Mouse (Mus musculus) stomach, embryonic 16.5 days (tissue): Measurements from ENCODE around the gene Kcnh4. TPM values are rescaled to one million over a fixed set of nuclear protein-coding genes. Genes with fewer than 3 reads are reported as not detected.
A peak's percentile ranks its signal among the peaks of the same experiment; 100 is the strongest.

Experiments used
- ATAC-seq: fragments of 200-750 bp; cut with Nextera tagmentation; 2 replicates; pipeline ENCODE4 v1.8.0; 2017; ENCODE audit warnings: moderate number of reproducible peaks, moderate TSS enrichment; ENCODE audit not compliant: insufficient read depth, low FRiP score
- H3K27ac ChIP-seq: fragments of 300-500 bp; sonication (generic); 2 replicates; pipeline ENCODE4 v1.5.1; 2014; ENCODE audit warnings: low read length
- H3K27me3 ChIP-seq: fragments of 300-500 bp; sonication (generic); 2 replicates; pipeline ENCODE4 v1.6.1; 2014; ENCODE audit warnings: low read length, control low read depth, mixed read lengths; ENCODE audit not compliant: control insufficient read depth, insufficient read depth
- H3K36me3 ChIP-seq: fragments of 300-500 bp; sonication (generic); 2 replicates; pipeline ENCODE4 v1.6.1; 2014; ENCODE audit warnings: low read length; ENCODE audit not compliant: control insufficient read depth, insufficient read depth
- H3K4me1 ChIP-seq: fragments of 300-500 bp; sonication (generic); 2 replicates; pipeline ENCODE4 v1.6.1; 2014; ENCODE audit warnings: low read length, control low read depth, mixed read lengths; ENCODE audit not compliant: control insufficient read depth, insufficient read depth
- H3K4me2 ChIP-seq: fragments of 300-500 bp; sonication (generic); 2 replicates; pipeline ENCODE4 v1.6.1; 2014; ENCODE audit warnings: low read depth, low read length, mixed read lengths
- H3K4me3 ChIP-seq: fragments of 300-500 bp; sonication (generic); replicated peaks from 2 replicates; pipeline ENCODE4 v1.5.1; 2014; ENCODE audit warnings: mild to moderate bottlenecking, low read length
- H3K9ac ChIP-seq: fragments of 300-500 bp; sonication (generic); 2 replicates; pipeline ENCODE4 v1.6.1; 2014; ENCODE audit warnings: low read length
- H3K9me3 ChIP-seq: fragments of 300-500 bp; sonication (generic); replicated peaks from 2 replicates; pipeline ENCODE4 v1.6.1; 2016; ENCODE audit warnings: low read length, control low read depth; ENCODE audit not compliant: control insufficient read depth
- WGBS: fragments of 180-500 bp; shearing (Covaris S2); extraction: QIAGEN DNeasy Blood & Tissue Kit; methylation state at CpG from one replicate; pipeline ENCODE4 v1.1.7; 2014; 5-methylcytosine and 5-hydroxymethylcytosine counted together
- polyA plus RNA-seq: library from polyadenylated mRNA; unstranded; fragments of >200 nt; fragmentation: Nextera tagmentation; extraction: Ambion mirVana; gene quantifications from 2 replicates; pipeline ENCODE4 v1.2.1, GENCODE M21; 2015

The Kcnh4 gene
- polyA plus RNA-seq, 1 experiment from 2014 or later: 0.22 TPM

DNA sequence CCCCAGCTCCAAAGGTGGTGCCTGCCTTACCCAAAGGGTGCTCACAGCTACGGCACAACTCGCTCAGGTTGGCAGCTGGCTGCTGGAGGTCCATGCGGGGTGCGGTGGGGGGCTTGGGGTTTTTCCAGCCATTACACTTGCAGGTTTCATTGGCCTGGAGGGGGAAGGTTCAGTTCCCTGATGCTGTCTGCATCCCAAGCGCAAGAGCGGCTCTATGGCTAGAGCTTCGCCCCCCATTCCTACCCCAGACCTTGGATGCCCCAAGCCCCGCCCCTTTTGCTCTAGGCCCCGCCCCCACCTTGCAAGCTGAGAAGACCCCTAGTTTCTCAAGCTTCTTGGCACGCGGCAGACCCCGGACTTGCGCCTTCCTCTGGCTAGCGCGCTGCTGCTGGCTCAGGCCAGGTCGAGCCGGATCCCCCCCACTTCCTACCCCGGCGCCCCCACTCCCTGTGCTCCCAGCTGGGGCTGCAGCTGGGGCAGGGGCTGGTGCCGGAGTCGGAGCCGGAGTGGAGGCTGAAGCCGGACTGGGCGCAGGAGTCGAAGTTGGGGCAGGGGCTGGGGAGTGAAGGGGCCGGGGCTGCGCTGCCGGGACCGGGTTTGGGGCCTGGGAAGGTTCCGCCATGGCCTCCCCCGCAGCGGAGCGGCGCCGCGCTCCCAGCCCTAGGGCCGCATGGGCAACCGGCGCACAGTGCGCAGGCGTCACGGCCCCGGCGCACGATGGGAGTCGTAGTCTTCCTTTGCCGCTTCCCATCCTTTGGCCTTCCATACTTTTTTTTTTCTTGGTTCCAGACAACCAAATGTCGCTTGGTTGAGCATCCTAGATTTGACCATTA lies 47.7 kb downstream of the Kcnh4 start, which contains the start of gene Kat2a:
Kat2a (minus strand) TSS at position 683 of the 833 bp plus-strand sequence.
- Histone ChIP-seq H3K9me3 (no peaks in the 10 kb centered on the region), H3K4me1 (peaks cover 30% of the 10 kb centered on the region), H3K27ac (peak within 1 kb of the TSS; percentile 75), H3K4me2 (peak within 1 kb of the TSS; percentile 83), H3K4me3 (peak within 1 kb of the TSS; percentile 100), H3K27me3 (no peaks in the 10 kb centered on the region), H3K36me3 (peaks cover 22% of the 10 kb centered on the region), H3K9ac (peak within 1 kb of the TSS; percentile 99)
- 2% methylated on average over 46 of the region's 48 CpGs for WGBS
- ATAC-seq: peak; percentile 84

DNA sequence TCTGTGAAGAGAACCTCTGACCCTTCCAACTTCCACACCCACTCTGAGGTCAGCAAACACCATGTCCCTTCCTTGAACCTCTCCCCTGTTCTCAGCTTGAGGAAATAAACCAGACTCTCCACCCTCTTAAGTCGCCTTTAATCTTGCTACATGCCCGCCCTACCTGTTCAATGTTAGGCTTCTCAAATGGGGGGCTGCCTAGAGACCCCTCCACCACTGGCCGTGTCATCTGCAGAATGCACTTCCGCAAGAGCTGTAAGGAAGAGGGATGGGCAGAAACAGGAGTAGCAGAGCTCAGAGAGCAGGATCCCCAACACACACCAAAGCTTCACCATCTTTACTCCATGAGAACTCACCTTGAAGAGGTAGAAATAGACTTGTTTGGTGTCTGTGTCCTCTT lies 48.8 kb downstream of the Kcnh4 start:
- Histone ChIP-seq H3K4me3 (no peak overlapping the region; the same call in 1 of the 2 replicates), H3K36me3 (peaks cover 23% of the 10 kb centered on the region), H3K9me3 (no peaks in the 10 kb centered on the region), H3K4me2 (peak overlapping the region; percentile 83), H3K27ac (no peak overlapping the region; the same call in 1 of the 2 replicates), H3K4me1 (peaks cover 30% of the 10 kb centered on the region), H3K9ac (peak overlapping the region; percentile 99; the same call in 1 of the 2 replicates), H3K27me3 (no peaks in the 10 kb centered on the region)
- ATAC-seq: no peak
- WGBS: 72% methylated on average over 4 of the region's 4 CpGs

DNA sequence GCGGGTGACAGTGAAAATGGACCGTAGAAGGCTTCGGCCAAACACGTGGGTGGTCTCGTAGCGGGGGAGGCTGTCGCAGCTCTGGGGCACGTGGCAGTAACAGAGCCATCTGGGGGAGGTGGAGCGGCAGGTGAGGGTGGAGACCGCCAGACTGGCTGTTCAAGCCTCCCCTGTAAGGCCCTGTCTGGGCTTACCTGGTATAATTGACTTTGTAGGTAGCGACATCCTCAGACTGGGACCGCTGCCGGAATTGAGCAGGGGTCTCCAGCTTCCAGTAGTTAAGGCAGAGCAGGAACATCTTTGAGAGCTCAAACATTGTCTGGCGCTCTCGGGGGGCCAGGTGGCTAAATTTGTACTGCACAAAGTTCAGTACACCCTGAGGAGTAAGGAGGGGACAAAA lies 49.2 kb downstream of the Kcnh4 start:
- ATAC-seq: no peak
- Histone ChIP-seq H3K27ac (no peak overlapping the region), H3K4me1 (peaks cover 30% of the 10 kb centered on the region), H3K9ac (no peak overlapping the region), H3K36me3 (peaks cover 26% of the 10 kb centered on the region), H3K4me3 (no peak overlapping the region), H3K9me3 (no peaks in the 10 kb centered on the region), H3K4me2 (0 out of 2 replicates have a peak overlapping the region, but pooled peaks have one; percentile 83), H3K27me3 (no peaks in the 10 kb centered on the region)
- WGBS: 88% methylated on average over 15 of the region's 15 CpGs

DNA sequence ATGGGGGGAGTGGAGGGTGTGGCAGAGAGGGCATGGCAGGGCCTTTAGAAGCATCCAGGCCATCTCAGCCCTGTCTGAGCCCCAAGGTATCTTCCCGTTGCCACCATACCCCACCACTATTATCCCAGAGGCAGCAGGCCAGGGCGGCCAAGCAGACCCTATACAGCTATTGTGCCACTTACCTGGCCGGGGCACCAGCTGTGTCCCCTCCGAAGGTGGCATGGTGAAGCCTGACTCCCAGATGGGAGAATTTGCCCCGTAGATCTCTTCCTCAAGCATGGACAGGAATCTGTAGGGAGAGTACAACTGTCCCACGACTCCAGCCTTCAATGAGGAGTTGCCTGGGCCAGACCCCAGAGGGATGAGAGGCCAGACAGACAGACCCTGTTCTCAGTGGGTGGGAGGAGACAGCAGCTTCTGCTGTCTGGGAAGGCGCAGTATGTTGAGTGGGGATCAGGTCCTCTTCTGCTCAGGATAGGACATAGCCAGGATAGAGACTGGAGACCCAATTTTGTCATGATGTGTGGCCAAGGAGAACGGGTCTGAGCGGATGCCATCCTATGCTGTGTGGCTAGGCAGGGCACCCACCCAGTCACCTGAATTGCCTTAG lies 50.4 kb downstream of the Kcnh4 start:
- Histone ChIP-seq H3K36me3 (peaks cover 26% of the 10 kb centered on the region), H3K4me3 (no peak overlapping the region), H3K27me3 (no peaks in the 10 kb centered on the region), H3K4me2 (no peak overlapping the region), H3K9me3 (no peaks in the 10 kb centered on the region), H3K4me1 (peaks cover 27% of the 10 kb centered on the region), H3K9ac (no peak overlapping the region), H3K27ac (no peak overlapping the region)
- WGBS: 95% methylated on average over 9 of the region's 9 CpGs
- no peak for ATAC-seq

DNA sequence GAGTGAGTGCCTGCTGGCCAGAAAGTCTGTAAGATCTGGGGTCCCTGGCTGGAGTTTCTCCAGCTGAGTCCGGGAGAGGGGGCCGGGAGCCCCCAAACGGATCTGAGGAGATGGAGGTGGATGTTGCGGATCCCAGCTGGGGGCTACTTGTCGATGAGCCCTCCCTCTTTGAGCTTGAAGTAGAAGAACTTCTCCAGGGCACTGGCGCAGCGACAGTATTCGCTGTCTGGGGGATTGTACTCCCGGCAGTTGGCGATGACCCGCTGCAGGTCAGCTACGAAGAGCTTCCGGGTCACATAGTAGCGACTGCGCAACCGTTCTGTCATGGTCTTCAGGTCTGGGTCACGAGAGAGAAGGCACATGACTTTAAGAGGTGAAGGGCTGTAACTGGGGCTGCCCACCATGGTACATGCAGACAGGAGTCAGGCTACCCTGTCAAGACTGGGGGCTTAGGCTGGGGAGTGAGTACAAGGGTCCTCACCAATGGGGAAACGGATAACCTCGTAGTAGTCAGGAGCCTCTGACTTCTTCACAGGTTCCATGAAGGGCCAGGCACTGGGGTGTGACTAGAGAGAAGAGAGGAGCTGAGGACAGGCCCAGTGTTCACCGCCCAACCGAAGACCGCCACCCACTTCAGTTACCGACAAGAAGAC lies 54.5 kb downstream of the Kcnh4 start:
- Histone ChIP-seq H3K27ac (no peak overlapping the region), H3K4me1 (peaks cover 6% of the 10 kb centered on the region; the same call in 1 of the 2 replicates), H3K4me3 (no peak overlapping the region), H3K9ac (no peak overlapping the region), H3K27me3 (no peaks in the 10 kb centered on the region), H3K36me3 (peaks cover 24% of the 10 kb centered on the region), H3K4me2 (no peak overlapping the region), H3K9me3 (no peaks in the 10 kb centered on the region)
- WGBS: 90% methylated on average over 23 of the region's 23 CpGs
- no peak for ATAC-seq

DNA sequence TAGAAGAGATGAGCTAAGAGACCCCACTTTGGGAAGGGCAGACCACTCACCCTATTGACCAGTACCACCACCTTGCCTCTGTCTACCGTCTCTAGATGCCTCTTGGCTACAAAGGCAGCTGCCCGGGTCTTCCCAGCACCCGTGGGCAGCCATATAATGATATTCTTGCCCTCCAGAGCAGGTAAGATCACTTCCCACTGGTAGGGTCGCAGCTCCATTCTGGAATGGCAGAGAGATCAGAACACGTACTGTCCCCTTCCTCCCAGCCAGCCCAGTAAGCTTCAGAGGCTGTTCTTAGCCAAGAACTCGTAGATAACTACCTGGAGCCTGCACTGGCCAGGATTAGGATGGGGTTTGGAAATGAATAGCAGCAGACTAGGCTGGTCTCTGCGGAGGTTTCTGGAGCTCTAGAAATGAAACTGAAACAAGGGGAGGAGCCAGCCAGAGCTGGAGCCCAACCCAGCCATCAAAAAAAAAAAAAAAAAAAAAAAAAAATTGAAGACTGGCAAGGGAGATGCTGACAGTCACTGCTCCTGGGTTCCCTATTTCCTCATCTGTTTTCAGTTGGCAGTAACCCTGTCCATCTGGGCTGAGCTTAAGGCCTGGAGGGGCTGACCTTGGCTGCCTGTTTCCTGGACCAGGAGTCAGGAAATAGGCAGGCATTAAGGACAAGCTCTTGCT lies 55.8 kb downstream of the Kcnh4 start, which contains the start of gene Dhx58:
Dhx58 (minus strand) TSS at position 421 of the 681 bp plus-strand sequence.
- no peaks in the 10 kb centered on the region for H3K9me3 ChIP-seq
- ATAC-seq: 0 out of 2 replicates have a peak, but pooled peaks have one; percentile 11
- no peak within 1 kb of the TSS for H3K27ac ChIP-seq
- peaks cover 12% of the 10 kb centered on the region; the same call in 1 of the 2 replicates for H3K36me3 ChIP-seq
- peaks cover 6% of the 10 kb centered on the region; the same call in 1 of the 2 replicates for H3K4me1 ChIP-seq
- H3K4me3 ChIP-seq: no peak within 1 kb of the TSS; the same call in 1 of the 2 replicates
- peak within 1 kb of the TSS; percentile 8; the same call in 1 of the 2 replicates for H3K4me2 ChIP-seq
- H3K27me3 ChIP-seq: no peaks in the 10 kb centered on the region
- WGBS: 67% methylated on average over 7 of the region's 7 CpGs
- H3K9ac ChIP-seq: 0 out of 2 replicates have a peak within 1 kb of the TSS, but pooled peaks have one; percentile 13

DNA sequence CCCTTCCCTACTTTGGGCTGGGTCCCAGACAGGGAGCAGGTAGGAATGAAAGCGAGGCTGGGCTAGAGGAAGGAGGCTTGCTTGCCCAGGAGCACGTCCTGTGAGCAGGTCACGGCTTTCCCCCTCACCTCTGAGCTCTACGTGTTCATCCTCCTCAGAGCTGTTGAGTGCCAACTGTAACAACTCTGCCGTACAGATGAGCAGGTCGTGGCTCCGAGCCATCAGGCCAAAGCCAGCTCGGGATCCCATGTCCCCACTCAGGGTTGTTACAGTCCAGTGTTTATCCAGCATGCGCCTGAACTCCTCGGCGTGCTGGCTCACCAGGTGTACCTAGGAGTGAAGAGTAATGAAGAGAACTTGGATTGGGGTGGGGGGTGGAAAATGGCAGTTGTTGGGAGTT lies 56.4 kb downstream of the Kcnh4 start:
- no peak overlapping the region for H3K27ac ChIP-seq
- no peak overlapping the region for H3K4me3 ChIP-seq
- peaks cover 6% of the 10 kb centered on the region; the same call in 1 of the 2 replicates for H3K36me3 ChIP-seq
- no peaks in the 10 kb centered on the region for H3K9me3 ChIP-seq
- no peak for ATAC-seq
- no peaks in the 10 kb centered on the region for H3K27me3 ChIP-seq
- peaks cover 6% of the 10 kb centered on the region; the same call in 1 of the 2 replicates for H3K4me1 ChIP-seq
- 64% methylated on average over 11 of the region's 11 CpGs for WGBS
- H3K9ac ChIP-seq: no peak overlapping the region
- no peak overlapping the region for H3K4me2 ChIP-seq

- Histone ChIP-seq H3K9ac (0 out of 2 replicates have a peak overlapping the region, but pooled peaks have one; percentile 51), H3K36me3 (peaks cover 4% of the 10 kb centered on the region; the same call in 1 of the 2 replicates), H3K4me2 (peak overlapping the region; percentile 52), H3K4me3 (peak overlapping the region; percentile 35), H3K27me3 (no peaks in the 10 kb centered on the region), H3K27ac (no peak overlapping the region), H3K4me1 (peaks cover 6% of the 10 kb centered on the region; the same call in 1 of the 2 replicates), H3K9me3 (no peaks in the 10 kb centered on the region)
- ATAC-seq: no peak; the same call in 1 of the 2 replicates
- 50% methylated on average over 7 of the region's 7 CpGs for WGBS
Observed at GRCm38 (mm10) chr11:100702906-100703305, 56.8 kb downstream of the Kcnh4 start.
